Mouse (Mus musculus) hindbrain, embryonic 11.5 days (tissue): Measurements from ENCODE around the gene Rpl10-ps3. TPM values are rescaled to one million over a fixed set of nuclear protein-coding genes. Genes with fewer than 3 reads are reported as not detected.

ENCODE experiments used
- ATAC-seq: fragments of 200-750 bp; cut with Nextera tagmentation; 2 replicates; pipeline ENCODE4 v1.8.0; 2017; ENCODE audit warnings: mild to moderate bottlenecking, moderate TSS enrichment, moderate library complexity; ENCODE audit not compliant: low FRiP score
- DNase-seq: peaks from one replicate; pipeline ENCODE4 v3.0.0-alpha.2; 2015; ENCODE audit warnings: low spot score
- H3K27ac ChIP-seq: fragments of 300-500 bp; sonication (generic); 2 replicates; pipeline ENCODE4 v1.5.1; 2014; ENCODE audit warnings: mild to moderate bottlenecking, low read depth, low read length
- H3K27me3 ChIP-seq: fragments of 300-500 bp; sonication (generic); 2 replicates; pipeline ENCODE4 v1.6.1; 2014; ENCODE audit warnings: mild to moderate bottlenecking, low read length, moderate library complexity, mixed read lengths; ENCODE audit not compliant: control insufficient read depth, insufficient read depth
- H3K36me3 ChIP-seq: fragments of 300-500 bp; sonication (generic); 2 replicates; pipeline ENCODE4 v1.6.1; 2014; ENCODE audit warnings: mild to moderate bottlenecking, low read length, moderate library complexity, mixed read lengths; ENCODE audit not compliant: control insufficient read depth, insufficient read depth
- H3K4me1 ChIP-seq: fragments of 300-500 bp; sonication (generic); replicated peaks from 2 replicates; pipeline ENCODE4 v1.6.1; 2014; ENCODE audit warnings: low read length, mixed read lengths; ENCODE audit not compliant: control insufficient read depth, insufficient read depth
- H3K4me2 ChIP-seq: fragments of 300-500 bp; sonication (generic); replicated peaks from 2 replicates; pipeline ENCODE4 v1.6.1; 2014; ENCODE audit warnings: mild to moderate bottlenecking, low read depth, low read length
- H3K4me3 ChIP-seq: fragments of 300-500 bp; sonication (generic); 2 replicates; pipeline ENCODE4 v1.5.1; 2014; ENCODE audit warnings: low read depth, low read length
- H3K9ac ChIP-seq: fragments of 300-500 bp; sonication (generic); 2 replicates; pipeline ENCODE4 v1.6.1; 2014; ENCODE audit warnings: low read depth, low read length
- H3K9me3 ChIP-seq: fragments of 300-500 bp; sonication (generic); 2 replicates; pipeline ENCODE4 v1.6.1; 2016; ENCODE audit warnings: low read length; ENCODE audit not compliant: control insufficient read depth
- WGBS: fragments of 180-500 bp; shearing (Covaris S2); extraction: QIAGEN DNeasy Blood & Tissue Kit; methylation state at CpG from one replicate; pipeline ENCODE4 v1.1.7; 2014; 5-methylcytosine and 5-hydroxymethylcytosine counted together
- polyA plus RNA-seq: library from polyadenylated mRNA; unstranded; fragments of >200 nt; fragmentation: Nextera tagmentation; extraction: Ambion mirVana; gene quantifications from 2 replicates; pipeline ENCODE4 v1.2.1, GENCODE M21; 2014

Gene Rpl10-ps3
- polyA plus RNA-seq, 1 experiment from 2014 or later = 189 TPM

DNA sequence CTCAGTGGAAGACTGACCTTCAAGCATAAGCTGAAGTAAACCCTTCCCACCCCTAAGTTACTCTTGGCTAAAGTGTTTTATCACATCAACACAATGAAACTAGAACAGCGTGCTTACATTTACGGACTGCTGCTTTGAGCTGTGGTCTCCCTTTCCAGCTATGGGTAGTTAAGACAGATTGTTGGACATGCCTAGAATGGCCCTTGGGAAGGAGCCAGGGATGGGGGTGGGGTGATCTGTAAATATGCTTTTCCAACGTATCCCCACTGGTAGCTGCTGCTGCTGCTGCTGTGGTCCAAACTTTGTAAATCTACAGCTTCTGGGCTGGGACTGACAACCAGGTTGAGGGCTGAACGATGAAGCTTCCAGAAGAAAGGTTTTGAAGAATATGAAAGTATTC, 40.8 kb downstream of the Rpl10-ps3 start:
- no peaks in the 10 kb centered on the region for H3K27me3 ChIP-seq
- no peak overlapping the region for H3K4me3 ChIP-seq
- DNase-seq (no peak), ATAC-seq (no peak)
- H3K4me1 ChIP-seq = peaks cover 6% of the 10 kb centered on the region
- H3K9me3 ChIP-seq = no peaks in the 10 kb centered on the region
- H3K27ac ChIP-seq = no peak overlapping the region
- H3K4me2 ChIP-seq = no peak overlapping the region
- H3K36me3 ChIP-seq = no peaks in the 10 kb centered on the region
- no peak overlapping the region for H3K9ac ChIP-seq
- 87% methylated on average over 4 of the region's 4 CpGs for WGBS

DNA sequence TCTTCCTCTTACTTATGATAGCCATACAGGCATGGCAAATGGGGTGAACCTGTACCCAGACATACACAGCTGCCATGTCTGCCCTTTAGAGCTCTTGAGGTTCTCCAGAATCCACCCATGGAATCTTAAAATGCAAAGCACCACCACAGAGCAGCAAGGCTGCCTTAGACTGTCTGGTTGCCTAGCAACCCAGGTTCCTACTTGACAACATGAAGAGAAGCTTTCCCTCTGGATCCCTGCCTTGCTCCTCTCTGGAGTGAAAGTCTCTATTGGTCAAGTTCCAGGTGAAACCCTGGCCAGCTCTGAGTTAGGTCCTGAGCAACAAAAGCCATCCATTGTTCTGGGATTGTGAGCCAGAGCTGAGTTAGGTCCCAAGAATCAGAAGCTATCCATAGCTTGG, 43.0 kb downstream of the Rpl10-ps3 start:
- Histone ChIP-seq H3K4me1 (peaks cover 6% of the 10 kb centered on the region), H3K27me3 (no peaks in the 10 kb centered on the region), H3K36me3 (no peaks in the 10 kb centered on the region), H3K4me2 (no peak overlapping the region), H3K27ac (no peak overlapping the region), H3K4me3 (no peak overlapping the region), H3K9ac (no peak overlapping the region), H3K9me3 (no peaks in the 10 kb centered on the region)
- DNase-seq = peak; percentile 20
- ATAC-seq = no peak

DNA sequence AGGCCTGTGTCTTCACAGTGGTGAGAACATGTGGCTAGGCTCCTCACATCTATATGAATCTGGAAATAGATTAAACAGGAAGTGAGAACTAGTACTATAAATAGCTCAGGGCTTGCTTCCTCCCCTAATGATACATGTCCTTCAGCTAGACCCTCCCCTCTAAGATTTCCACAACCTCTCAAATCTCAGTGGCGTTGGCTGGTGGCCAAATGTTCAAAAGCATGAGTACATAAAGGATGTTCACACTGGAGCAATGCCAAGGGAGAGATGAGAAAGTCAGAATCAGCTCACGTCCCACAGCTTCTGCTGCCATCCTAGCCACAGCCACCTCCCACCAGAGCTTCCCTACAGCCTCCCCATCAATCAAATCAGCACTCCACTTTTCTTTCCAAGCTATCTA, 46.4 kb downstream of the Rpl10-ps3 start:
- Histone ChIP-seq H3K36me3 (no peaks in the 10 kb centered on the region), H3K4me1 (no peaks in the 10 kb centered on the region), H3K27ac (no peak overlapping the region), H3K4me2 (no peak overlapping the region), H3K9ac (no peak overlapping the region), H3K4me3 (no peak overlapping the region), H3K27me3 (no peaks in the 10 kb centered on the region), H3K9me3 (no peaks in the 10 kb centered on the region)
- ATAC-seq (no peak), DNase-seq (no peak)
- 81% methylated on average over 2 of the region's 2 CpGs for WGBS

Other genes starting within 250 kb of the Rpl10-ps3 start
- gene Plet1, start 149.6 kb upstream of the Rpl10-ps3 start, polyA plus RNA-seq = 0.59 and 0.68 TPM in 2 replicates
- 92.6 and 98.2 TPM in 2 replicates for gene Pts, start 183.8 kb upstream of the Rpl10-ps3 start, polyA plus RNA-seq
- 5.2 and 8.5 TPM in 2 replicates for gene Il18, start 209.9 kb upstream of the Rpl10-ps3 start, polyA plus RNA-seq
- 0.14 and 0.20 TPM in 2 replicates for gene Bco2, start 210.2 kb upstream of the Rpl10-ps3 start, polyA plus RNA-seq
- gene Tex12, start 216.4 kb upstream of the Rpl10-ps3 start, polyA plus RNA-seq = 0.15 and 0.17 TPM in 2 replicates